Mouse (Mus musculus) embryonic facial prominence, embryonic 14.5 days (tissue): ENCODE measurements around the gene Rdh14. TPM values are rescaled to one million over a fixed set of nuclear protein-coding genes. Genes with fewer than 3 reads are reported as not detected.

ENCODE experiments used
- ATAC-seq: fragments of 200-750 bp; cut with Nextera tagmentation; 2 replicates; pipeline ENCODE4 v1.8.0; 2017; ENCODE audit warnings: low read depth, moderate number of reproducible peaks, moderate TSS enrichment
- DNase-seq: peaks from one replicate; pipeline ENCODE4 v3.0.0-alpha.2; 2015; ENCODE audit warnings: low spot score
- H3K27ac ChIP-seq: fragments of 300-500 bp; sonication (generic); replicated peaks from 2 replicates; pipeline ENCODE4 v1.5.1; 2014; ENCODE audit warnings: low read depth, mild to moderate bottlenecking, low read length, moderate library complexity
- H3K27me3 ChIP-seq: fragments of 300-500 bp; sonication (generic); replicated peaks from 2 replicates; pipeline ENCODE4 v1.6.1; 2014; ENCODE audit warnings: low read length; ENCODE audit not compliant: control insufficient read depth, insufficient read depth
- H3K36me3 ChIP-seq: fragments of 300-500 bp; sonication (generic); 2 replicates; pipeline ENCODE4 v1.6.1; 2014; ENCODE audit warnings: low read length, mixed read lengths; ENCODE audit not compliant: control insufficient read depth, insufficient read depth
- H3K4me1 ChIP-seq: fragments of 300-500 bp; sonication (generic); 2 replicates; pipeline ENCODE4 v1.6.1; 2014; ENCODE audit warnings: antibody characterized with exemption, low read length; ENCODE audit not compliant: control insufficient read depth, insufficient read depth
- H3K4me2 ChIP-seq: fragments of 300-500 bp; sonication (generic); 2 replicates; pipeline ENCODE4 v1.6.1; 2014; ENCODE audit warnings: low read depth, mild to moderate bottlenecking, low read length, moderate library complexity, mixed read lengths
- H3K4me3 ChIP-seq: fragments of 300-500 bp; sonication (generic); 2 replicates; pipeline ENCODE4 v1.5.1; 2014; ENCODE audit warnings: low read depth, mild to moderate bottlenecking, low read length
- H3K9ac ChIP-seq: fragments of 300-500 bp; sonication (generic); 2 replicates; pipeline ENCODE4 v1.6.1; 2014; ENCODE audit warnings: low read depth, mild to moderate bottlenecking, low read length, moderate library complexity, mixed read lengths
- H3K9me3 ChIP-seq: fragments of 300-500 bp; sonication (generic); 2 replicates; pipeline ENCODE4 v1.6.1; 2016; ENCODE audit warnings: low read length; ENCODE audit not compliant: control insufficient read depth
- WGBS: fragments of 180-500 bp; shearing (Covaris S2); extraction: QIAGEN DNeasy Blood & Tissue Kit; methylation state at CpG from one replicate; pipeline ENCODE4 v1.1.7; 2014; 5-methylcytosine and 5-hydroxymethylcytosine counted together
- polyA plus RNA-seq: library from polyadenylated mRNA; unstranded; fragments of >200 nt; fragmentation: Nextera tagmentation; extraction: Ambion mirVana; gene quantifications from 2 replicates; pipeline ENCODE4 v1.2.1, GENCODE M21; 2014

Gene Rdh14
- polyA plus RNA-seq, 1 experiment from 2014 or later = 40.7 TPM

- no peak overlapping the region for H3K9ac ChIP-seq
- H3K4me1 ChIP-seq = no peaks in the 10 kb centered on the region
- no peak overlapping the region for H3K27ac ChIP-seq
- ATAC-seq = no peak
- no peaks in the 10 kb centered on the region for H3K27me3 ChIP-seq
- no peak overlapping the region for H3K4me2 ChIP-seq
- no peak overlapping the region for H3K4me3 ChIP-seq
- no peak for DNase-seq
- WGBS = 47% methylated on average over 3 of the region's 3 CpGs
- H3K9me3 ChIP-seq = no peaks in the 10 kb centered on the region
- H3K36me3 ChIP-seq = no peaks in the 10 kb centered on the region
Measured at GRCm38 (mm10) chr12:10422347-10422746, 31.8 kb downstream of the Rdh14 start.

- Histone ChIP-seq H3K9me3 (no peaks in the 10 kb centered on the region), H3K4me1 (no peaks in the 10 kb centered on the region), H3K4me3 (no peak overlapping the region), H3K9ac (no peak overlapping the region), H3K4me2 (no peak overlapping the region), H3K36me3 (no peaks in the 10 kb centered on the region), H3K27ac (no peak overlapping the region), H3K27me3 (no peaks in the 10 kb centered on the region)
- DNase-seq = peak; percentile 39
- 46% methylated on average over 9 of the region's 9 CpGs for WGBS
- no peak for ATAC-seq
Measured at GRCm38 (mm10) chr12:10425982-10426863, 35.7 kb downstream of the Rdh14 start.

GRCm38 (mm10) chr12:10430999-10431398 lies 40.4 kb downstream of the Rdh14 start:
- no peaks in the 10 kb centered on the region for H3K9me3 ChIP-seq
- H3K4me1 ChIP-seq = no peaks in the 10 kb centered on the region
- no peak overlapping the region for H3K9ac ChIP-seq
- ATAC-seq (no peak), DNase-seq (peak; percentile 51)
- 80% methylated on average over 1 of the region's 1 CpGs for WGBS
- no peak overlapping the region for H3K27ac ChIP-seq
- H3K36me3 ChIP-seq = no peaks in the 10 kb centered on the region
- no peak overlapping the region for H3K4me2 ChIP-seq
- H3K4me3 ChIP-seq = no peak overlapping the region
- H3K27me3 ChIP-seq = no peaks in the 10 kb centered on the region

- Histone ChIP-seq H3K27me3 (no peaks in the 10 kb centered on the region), H3K4me1 (no peaks in the 10 kb centered on the region; the same call in 1 of the 2 replicates), H3K9me3 (no peaks in the 10 kb centered on the region), H3K36me3 (no peaks in the 10 kb centered on the region), H3K4me2 (no peak overlapping the region), H3K9ac (no peak overlapping the region), H3K4me3 (no peak overlapping the region), H3K27ac (no peak overlapping the region; the same call in 1 of the 2 replicates)
- ATAC-seq (peak; percentile 81), DNase-seq (peak; percentile 94)
- WGBS = 14% methylated on average over 15 of the region's 15 CpGs
Measured at GRCm38 (mm10) chr12:10438054-10439001, 47.8 kb downstream of the Rdh14 start.

- Histone ChIP-seq H3K4me2 (no peak overlapping the region), H3K4me1 (no peaks in the 10 kb centered on the region; the same call in 1 of the 2 replicates), H3K27me3 (no peaks in the 10 kb centered on the region), H3K9ac (no peak overlapping the region), H3K36me3 (no peaks in the 10 kb centered on the region), H3K27ac (0 out of 2 replicates have a peak overlapping the region, but pooled peaks have one; percentile 5), H3K9me3 (no peaks in the 10 kb centered on the region), H3K4me3 (no peak overlapping the region)
- ATAC-seq (peak; percentile 15; the same call in 1 of the 2 replicates), DNase-seq (peak; percentile 60)
- 26% methylated on average over 14 of the region's 14 CpGs for WGBS
Measured at GRCm38 (mm10) chr12:10439483-10440235, 49.1 kb downstream of the Rdh14 start.

Other genes with a start within 250 kb of the Rdh14 start
- not detected in 2 replicates for gene Nt5c1b, start 20.8 kb upstream of the Rdh14 start, polyA plus RNA-seq